Mouse (Mus musculus): ENCODE measurements around the gene Chd4. TPM values are rescaled to one million over a fixed set of nuclear protein-coding genes. Genes with fewer than 3 reads are reported as not detected.
A peak's percentile ranks its signal among the peaks of the same experiment; 100 is the strongest.

Gene Chd4
- total RNA-seq, 2 experiments from 2014 or later, result 176 to 195 TPM

DNA sequence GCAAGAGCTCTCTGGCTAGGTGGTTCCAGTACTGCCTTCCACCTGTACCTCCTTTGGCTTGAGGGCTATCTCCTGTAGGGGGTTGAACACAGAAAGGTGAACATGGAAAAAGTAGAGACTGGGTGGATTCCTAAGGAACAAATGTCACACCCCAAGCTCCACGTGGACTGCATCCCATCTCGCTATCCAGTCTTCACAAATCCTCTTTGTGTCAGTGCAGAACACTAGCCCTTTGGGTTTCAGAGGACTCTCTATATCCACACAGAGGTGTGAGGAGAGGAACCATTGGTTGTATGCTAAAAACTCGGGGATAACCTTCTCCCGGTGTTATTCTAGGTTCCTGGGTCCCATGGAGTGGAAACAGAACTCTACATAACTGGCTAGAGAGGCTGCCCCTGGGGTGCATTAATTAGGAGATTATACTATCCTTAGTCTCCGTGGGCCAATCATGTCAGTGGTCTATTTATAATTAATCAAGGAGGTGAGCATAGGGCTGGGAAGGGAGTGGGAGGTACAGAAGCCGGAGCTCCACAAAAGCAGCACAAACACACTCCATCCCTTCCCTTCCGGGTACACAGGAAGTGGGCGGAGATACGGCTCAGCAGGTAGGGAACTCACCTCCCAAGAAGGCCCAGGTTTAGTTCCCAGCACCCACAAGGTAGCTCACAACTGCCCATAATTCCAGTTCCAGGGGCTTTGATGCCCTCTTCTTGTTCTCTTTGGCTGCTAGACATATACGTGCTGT, 5.3 kb upstream of the Chd4 start:
- DNase-seq (ENCODE audit: low spot score in 2 of 2), result no peak

DNA sequence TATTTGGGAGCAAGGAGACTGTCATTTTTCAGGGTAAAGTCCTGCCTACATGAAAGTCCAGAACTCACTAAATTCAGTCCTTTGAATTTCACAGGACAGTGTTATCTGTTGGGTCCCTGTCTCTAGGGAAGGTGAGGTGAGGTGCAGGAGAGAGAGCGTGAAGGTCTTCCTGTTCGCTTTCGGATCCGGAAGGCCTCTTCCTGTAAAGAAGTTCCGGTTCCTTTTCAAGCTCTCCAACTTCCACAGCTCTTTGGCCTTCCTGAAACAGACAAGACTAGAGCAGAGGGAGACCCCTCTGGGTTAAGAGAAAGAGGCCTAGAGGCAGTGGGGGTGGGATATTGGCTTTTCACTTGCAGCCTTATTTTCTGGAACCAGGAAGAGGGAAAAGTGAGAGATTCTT, 3.4 kb upstream of the Chd4 start:
- no peak for DNase-seq (ENCODE audit: low spot score in 2 of 2)

DNA sequence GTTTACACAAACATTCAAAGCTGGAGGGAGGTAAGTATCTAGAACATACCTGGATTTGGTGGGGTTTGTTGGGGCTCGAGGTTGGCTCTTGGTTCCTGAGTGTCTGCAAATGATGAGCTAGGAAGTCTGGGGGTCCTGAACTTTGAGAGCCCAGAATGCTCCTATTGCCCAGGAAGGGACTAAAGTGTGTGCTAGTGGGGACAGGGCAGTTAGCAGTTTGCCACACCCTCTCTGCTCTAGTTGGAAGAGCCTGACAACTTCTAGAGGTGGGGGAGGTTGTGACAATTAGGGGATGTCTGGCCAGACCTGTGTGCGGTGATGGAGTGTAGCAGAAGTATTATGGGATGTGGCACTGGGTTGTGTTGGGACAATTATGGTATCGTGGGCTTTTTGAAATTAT, 938 bp upstream of the Chd4 start:
- DNase-seq (ENCODE audit: low spot score in 2 of 2), result no peak

DNA sequence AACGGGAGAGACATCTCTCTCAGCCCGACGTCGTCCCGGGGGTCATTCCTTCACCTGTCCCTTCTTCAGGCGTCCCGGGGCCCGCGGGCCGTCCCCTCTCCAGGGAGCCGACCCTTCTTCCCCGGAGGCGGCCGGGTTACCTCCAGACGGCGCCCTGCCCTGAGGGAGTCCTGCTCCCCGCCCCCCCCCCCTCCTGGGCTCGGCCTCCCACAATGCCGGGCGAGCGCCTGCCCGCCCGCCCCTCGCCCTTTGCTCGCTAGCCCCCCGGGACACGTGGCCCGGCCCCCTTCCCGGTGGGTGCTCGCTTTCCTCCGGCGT, 457 bp downstream of the Chd4 start:
- DNase-seq (ENCODE audit: low spot score in 2 of 2), result no peak

DNA sequence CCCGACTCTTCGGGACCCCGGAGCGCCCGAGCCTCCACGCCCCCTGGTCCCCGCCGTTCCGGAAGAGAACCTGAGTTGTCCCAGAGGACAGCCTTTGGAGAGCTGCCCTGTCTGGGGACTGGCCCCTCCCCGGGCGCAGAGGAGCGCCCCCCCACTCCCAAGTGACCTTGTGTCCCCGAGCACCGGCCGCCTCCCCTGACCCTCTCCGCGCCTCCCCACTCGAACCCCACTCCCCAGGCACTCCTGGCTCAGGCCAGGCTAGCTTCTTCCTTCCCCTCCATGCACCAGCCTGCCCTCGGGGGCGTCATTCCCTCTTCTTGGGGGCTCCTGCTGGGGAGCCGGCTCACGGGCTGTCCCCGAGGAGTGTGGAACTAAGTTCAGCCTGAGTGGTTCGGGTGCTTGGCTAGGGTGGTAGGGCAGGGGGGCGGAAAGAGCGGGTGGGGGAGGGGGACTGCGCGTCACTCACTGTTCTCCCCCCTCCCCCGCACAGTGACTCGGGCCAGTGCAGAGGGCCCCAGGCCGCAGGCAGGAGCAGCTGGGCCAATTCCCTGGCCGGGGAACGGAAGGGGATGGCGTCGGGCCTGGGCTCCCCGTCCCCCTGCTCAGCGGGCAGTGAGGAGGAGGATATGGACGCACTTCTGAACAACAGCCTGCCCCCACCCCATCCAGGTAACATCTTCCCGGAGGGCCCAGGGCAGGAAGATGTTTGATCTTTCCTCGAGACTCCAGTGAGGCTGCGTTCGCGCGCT, 990 bp downstream of the Chd4 start:
- peak; percentile 64 to 74 for DNase-seq (ENCODE audit: low spot score in 2 of 2)

DNA sequence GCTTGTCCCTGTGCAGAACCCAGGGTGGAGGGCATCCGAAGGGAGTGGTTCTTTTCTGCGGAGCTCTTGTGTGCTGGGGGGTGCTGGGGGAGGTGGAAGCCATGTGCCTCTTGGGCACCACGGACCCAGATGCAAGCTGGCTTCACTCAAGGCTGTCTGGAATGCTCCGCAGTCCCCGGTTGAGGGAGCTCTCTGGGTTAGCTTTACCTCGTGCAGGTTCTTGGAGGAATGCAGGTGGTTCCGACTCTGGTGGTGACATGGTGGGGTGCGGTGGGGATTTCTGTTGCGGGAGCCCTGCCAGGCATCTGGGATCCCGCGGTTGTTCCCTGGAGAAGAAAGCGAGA, 1.5 kb downstream of the Chd4 start:
- DNase-seq (ENCODE audit: low spot score in 2 of 2), result no peak

DNA sequence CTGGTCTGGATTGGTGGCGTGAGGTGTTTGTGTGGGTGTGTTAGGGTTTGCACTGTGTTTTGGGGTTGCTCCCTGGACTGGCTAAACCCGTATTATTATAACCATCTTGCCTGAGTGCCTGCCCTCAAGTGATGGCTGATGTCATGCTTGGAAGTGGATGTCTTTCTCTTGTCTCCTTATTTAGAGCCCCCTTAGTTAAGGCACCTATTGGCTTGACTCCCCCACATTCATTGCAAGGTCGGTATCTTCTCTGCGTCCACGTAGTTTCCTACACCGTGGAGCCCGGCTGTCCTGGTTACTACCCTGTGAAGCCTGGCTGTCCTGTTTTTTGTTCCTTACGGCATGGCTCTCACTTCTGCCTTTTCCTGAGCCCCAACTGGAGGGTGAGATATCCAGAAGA, 2.2 kb downstream of the Chd4 start:
- no peak for DNase-seq (ENCODE audit: low spot score in 2 of 2)

DNA sequence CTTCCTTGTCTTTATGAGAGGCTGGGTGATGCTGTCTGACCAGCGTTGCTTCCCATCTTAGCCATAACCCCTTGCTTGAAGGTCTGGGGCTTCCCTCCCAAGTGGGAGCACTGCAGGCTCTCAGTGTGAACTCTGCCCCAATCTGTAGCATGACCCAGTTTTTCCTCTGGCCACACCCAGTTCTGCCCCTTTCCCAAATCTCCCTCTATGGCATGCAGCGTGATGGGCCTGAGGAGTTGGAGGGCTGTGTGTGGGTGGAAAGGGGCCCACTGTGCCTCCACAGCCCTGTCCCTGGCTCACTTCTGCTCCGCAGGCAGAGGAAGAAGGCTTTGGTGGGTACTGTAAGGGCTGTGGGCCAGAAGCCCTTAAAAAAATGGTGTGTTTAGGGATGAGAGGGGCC, 2.7 kb downstream of the Chd4 start:
- peak in 1 of 2 experiments; percentile 19 for DNase-seq (ENCODE audit: low spot score in 2 of 2)

DNA sequence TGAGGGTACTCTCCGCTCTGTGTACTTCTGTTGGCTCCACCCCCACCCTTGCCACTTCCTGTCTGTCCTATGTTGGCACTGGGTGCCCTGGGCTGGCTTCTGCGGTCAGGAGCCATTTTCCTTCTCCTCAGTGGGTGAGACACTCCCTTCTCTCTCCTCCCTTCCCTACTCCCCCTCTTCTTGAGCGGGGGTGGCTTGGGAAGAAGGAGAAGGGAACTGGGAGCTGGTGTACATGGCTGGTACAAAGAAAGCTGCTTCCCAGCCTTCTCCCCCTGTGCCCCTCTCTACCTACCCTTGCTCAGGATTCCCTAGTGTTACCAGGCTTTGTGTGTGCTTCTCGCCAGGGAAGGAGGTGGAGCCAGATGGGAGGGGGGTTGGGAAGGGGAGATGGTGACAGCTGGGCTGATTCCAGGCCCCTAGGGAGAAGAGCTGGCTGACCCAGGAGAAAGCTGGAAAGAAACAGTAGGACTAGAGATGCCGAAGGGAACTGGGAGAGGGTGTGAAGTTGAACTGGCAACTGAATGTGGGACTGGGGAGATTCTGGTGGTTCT, 3.7 kb downstream of the Chd4 start:
- peak in 1 of 2 experiments; percentile 63 for DNase-seq (ENCODE audit: low spot score in 2 of 2)

DNA sequence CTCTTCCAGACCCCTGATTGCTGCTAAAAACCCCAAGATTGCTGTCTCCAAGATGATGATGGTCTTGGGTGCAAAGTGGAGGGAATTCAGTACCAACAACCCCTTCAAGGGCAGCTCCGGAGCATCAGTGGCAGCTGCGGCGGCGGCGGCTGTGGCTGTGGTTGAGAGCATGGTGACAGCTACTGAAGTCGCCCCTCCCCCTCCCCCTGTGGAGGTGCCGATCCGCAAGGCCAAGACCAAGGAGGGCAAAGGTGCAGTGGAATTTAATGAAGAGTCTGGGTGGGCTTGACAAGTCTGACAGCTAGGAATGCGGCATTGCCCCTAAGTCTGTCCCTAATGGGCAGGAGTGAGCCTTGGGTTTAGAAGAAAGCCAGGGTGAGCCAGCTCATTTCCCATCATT, 5.7 kb downstream of the Chd4 start:
- no peak for DNase-seq (ENCODE audit: low spot score in 2 of 2)

DNA sequence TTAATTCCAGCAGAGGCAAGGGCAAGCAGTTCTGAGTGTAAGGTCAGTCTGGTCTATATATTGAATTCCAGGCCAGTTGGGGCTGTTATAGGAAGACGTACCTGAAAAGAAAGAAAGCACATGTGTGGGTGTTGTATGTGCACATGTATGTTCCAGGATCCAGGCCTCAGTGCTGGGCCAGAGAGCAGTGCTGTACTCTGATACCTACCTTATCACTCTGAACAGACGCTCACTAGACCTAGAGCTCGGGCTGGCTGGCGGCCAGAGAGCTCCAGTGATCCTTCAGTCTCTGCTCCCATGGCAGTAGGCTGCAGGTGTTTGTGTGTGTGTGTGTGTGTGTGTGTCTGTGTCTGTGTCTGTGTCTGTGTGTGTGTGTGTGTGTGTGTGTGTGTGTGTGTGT, 8.4 kb downstream of the Chd4 start:
- no peak for DNase-seq (ENCODE audit: low spot score in 2 of 2)

DNA sequence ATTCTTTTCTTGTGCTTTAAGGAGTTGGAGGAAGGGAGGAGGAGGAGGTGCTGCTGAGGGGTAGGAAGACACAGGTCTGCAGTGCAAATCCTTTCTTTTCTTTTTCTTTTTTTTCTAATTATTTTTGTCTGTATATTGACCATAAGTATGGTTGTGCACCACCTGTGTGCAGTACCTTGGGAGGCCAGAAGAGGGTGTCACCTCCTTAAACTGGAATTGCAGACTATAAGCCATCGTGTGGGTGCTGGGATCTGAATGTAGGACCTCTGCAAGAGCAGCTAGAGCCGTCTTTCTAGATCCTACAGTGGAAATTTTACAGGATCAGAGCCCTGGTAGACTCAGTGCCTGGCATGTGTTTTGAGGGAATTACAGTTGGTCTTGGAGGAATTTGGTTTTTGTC, 11.9 kb downstream of the Chd4 start:
- DNase-seq (ENCODE audit: low spot score in 2 of 2), result no peak

DNA sequence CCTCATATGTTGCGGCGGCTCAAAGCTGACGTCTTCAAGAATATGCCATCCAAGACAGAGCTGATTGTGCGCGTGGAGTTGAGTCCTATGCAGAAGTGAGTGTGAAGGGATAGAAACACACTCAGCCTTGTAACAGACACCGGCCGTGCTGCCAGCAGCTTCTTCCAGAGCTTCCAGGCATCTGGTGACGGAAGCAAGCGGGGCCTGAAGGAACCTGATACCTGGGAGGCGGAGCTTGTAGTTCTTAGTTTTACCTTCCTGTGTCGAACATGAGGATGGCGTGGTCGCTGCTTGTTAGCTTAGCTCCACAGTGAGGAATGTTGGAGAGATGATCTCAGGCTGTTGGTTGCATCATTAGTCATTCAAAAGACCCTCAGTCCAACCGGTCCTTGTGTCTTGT, 13.6 kb downstream of the Chd4 start:
- DNase-seq (ENCODE audit: low spot score in 2 of 2), result no peak

DNA sequence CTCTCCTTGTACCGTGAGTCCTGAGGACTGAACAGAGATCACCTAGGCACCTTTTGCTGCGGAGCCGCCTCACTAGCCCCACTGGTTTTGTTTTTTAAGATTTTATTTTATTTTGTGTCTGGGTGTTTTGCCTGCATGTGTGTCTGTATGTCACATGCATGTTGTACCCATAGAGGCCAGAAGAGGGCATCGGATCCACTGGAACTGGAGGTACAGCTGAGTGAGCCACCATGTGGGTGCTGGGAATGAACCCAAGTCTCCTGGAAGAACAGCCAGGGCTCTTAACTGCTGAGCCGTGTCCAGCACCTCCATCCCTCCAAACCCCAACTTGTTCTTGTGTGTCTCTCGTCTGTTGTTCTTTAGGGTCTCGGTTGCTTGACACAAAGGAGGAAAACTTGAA, 15.1 kb downstream of the Chd4 start:
- peak; percentile 69 to 73 for DNase-seq (ENCODE audit: low spot score in 2 of 2)

DNA sequence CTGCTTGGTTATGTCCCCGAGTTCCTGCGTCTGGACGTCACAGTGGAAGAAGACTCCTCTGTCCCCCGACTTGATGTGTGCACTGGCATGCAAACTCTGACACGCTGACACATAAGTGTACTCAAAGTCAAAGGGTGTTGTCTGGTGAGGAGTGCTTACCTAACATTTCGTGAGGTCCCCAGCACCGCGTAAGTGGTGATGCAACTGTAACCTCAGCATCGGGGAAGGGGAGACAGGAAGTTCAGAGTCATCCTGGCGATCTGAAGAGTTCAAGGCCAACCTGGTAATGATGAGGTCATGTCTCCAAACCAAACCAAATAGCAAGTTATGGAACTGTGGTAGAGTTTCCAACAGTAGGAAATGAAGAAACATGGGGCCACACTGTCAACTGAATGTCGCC, 16.8 kb downstream of the Chd4 start:
- DNase-seq (ENCODE audit: low spot score in 2 of 2), result no peak

DNA sequence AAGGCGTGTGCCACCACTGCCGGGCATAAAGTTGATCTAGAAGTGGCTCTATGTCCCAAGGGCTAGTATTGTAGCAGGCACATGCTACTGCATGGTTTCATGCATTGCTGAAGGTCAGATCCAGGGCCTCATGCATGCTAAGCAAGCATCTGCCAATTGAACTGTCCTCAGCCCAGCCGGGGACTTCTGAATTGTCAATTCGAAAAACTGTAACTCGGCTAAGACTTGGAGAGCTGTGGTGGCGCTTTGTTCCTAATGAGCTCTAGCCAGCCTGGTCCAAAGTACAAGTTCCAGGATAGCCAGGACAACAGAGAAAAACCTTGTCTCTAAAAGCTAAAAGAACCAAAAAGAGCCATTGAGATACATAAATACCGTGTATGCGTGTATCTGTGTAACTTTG, 23.6 kb downstream of the Chd4 start:
- no peak for DNase-seq (ENCODE audit: low spot score in 2 of 2)

DNA sequence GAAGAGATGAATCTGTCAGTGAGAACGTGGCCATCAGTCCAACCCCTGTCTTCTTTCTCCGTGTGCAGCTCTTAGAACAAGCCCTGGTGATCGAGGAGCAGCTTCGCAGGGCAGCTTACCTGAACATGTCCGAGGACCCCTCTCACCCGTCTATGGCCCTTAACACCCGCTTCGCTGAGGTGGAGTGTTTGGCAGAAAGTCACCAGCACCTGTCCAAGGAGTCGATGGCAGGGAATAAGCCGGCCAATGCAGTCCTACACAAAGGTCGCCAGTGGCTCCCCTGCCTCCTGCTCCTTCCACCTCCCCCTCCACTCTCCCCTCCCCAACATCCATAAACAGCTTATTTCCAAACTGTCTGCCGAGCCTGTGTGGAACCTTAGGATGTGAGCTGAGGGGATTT, 32.9 kb downstream of the Chd4 start:
- DNase-seq (ENCODE audit: low spot score in 2 of 2), result no peak

DNA sequence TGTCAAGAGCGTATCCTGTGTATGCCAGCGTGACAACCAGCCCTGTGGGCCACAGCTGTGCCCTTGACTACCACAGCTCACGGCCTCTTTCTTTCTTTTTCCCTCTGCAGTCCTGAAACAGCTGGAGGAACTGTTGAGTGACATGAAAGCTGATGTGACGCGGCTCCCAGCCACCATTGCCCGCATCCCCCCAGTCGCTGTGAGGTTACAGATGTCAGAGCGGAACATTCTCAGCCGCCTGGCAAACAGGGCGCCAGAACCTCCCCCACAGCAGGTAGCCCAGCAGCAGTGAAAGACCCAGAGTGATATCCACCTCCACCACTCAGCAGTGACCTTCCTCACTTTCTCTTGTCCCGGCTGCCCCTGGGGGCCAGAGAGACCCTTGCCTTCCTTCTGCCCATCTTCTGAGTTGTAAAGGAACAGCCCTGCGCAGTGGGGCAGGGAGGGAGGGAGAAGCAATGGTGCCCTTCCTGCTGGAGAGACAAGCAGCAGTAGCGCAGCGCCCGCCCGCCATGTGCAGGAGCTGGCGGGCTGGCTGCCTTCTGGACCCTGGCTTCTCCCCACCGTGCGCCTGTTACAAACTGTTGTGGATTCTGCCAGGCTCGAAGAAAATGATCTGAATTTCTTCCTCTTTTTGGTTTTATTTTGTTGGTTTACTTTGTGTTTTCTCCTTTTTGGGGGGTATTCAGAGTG, 34.1 kb downstream of the Chd4 start:
- DNase-seq (ENCODE audit: low spot score in 2 of 2), result no peak

DNA sequence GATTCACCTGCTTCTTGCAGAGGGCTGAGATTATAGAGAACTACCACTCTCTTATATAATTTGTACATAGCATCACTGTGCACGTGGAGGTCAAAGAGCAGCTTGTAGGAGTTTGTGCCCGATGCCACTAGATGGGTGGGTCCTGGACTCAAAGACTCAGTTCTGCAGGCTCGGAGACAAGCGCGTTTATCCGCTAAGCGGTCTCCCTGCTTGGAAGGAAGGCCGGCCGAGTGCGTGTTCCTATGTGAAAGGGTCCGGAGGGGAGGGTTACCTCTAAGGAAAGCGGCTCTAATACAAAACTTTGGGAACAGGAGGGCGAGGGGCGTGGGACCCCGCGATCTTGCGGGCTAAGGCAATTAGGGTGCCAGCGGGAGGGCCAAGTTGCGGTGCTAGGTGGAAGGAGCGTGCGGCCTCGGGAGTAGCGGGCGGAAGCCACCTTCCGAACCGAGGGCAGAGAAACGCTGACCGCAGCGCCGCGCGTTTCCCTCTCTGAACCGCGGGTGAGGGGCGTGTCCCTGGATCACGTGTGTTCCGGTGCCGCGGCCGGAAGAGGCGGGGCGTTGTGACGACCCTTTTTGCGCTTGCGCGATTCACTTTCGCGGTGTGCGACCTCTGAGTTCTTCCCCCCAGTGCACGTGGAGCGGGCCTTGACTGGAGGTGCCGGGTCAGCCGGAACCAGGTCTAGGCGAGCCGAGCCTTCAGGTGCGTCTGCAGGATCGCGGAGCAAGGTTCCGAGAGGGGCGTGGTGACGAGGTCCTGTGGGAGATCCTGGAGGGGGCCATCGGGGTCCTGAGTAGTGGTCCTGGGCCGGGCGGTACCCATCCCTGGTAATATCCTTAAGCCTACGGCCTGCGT, 35.7 kb downstream of the Chd4 start, which contains the start of gene Nop2:
Gene Nop2, plus strand, starts transcription at position 608 of the 855 bp plus-strand sequence.
- DNase-seq (ENCODE audit: low spot score in 2 of 2), result peak; percentile 81 to 87

DNA sequence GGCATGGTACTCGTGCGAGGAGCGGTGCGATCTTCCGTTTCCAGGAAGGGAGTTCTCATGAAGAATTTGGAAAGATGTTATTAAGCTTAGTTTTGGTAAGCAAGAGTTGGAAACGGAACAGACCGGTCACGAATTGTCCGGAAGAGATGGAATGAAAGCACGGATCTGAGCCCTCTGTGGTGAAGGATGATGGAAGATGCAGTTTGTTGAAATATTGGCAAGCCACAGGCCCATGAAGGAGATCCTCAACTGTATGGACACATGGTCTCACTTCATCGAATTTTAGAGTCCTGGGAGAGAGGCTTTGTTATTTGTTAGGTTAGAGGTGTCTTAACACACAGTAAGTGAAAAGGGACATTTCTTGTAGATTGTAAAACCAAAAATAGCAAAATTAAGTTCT, 36.7 kb downstream of the Chd4 start:
- no peak for DNase-seq (ENCODE audit: low spot score in 2 of 2)

DNA sequence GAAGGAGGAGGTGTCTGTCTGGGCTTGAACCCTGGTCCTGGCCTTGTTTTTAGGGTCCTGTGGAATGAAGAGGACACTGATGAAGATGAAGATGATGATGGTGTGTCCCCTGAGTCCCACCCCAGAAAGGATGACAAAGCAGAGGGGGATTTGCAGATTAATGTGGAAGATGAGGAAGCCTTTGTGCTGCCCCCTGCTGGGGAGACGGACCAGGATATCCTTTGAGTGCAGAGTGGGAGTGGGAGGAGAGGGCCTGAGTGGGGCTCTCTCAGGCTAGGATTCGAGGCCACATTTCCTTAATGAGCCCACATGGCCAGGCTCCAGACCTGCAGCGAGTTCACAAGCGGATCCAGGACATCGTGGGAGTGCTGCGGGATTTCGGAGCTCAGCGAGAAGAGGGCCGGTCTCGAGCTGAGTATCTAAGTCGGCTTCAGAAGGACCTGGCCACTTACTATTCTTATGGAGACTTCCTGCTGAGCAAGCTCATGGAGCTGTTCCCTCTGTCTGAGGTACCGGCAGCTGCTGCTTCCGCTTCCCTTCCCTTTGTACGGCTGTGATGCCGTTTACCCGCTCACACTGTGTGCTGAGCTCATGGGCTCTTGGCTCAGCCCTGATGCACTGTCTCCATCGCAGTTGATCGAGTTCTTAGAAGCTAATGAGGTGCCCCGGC, 41.4 kb downstream of the Chd4 start:
- DNase-seq (ENCODE audit: low spot score in 2 of 2), result peak; percentile 63 to 68
